Mouse (Mus musculus) midbrain, postnatal 0 days (tissue): ENCODE data around the gene Bhmt. TPM values are rescaled to one million over a fixed set of nuclear protein-coding genes. Genes with fewer than 3 reads are reported as not detected.
A peak's percentile ranks its signal among the peaks of the same experiment; 100 is the strongest.

Source experiments
- ATAC-seq: fragments of 200-750 bp; cut with Nextera tagmentation; 2 replicates; pipeline ENCODE4 v1.8.0; 2017; ENCODE audit warnings: moderate number of reproducible peaks, mild to moderate bottlenecking, moderate TSS enrichment, moderate library complexity; ENCODE audit not compliant: low FRiP score
- DNase-seq: peaks from one replicate; pipeline ENCODE4 v3.0.0-alpha.2; 2015; ENCODE audit warnings: low spot score
- H3K27ac ChIP-seq: fragments of 300-500 bp; sonication (generic); 2 replicates; pipeline ENCODE4 v1.5.1; 2014; ENCODE audit warnings: low read depth, mild to moderate bottlenecking, low read length, mixed read lengths
- H3K27me3 ChIP-seq: fragments of 300-500 bp; sonication (generic); 2 replicates; pipeline ENCODE4 v1.6.1; 2014; ENCODE audit warnings: low read length, control low read depth, mixed read lengths; ENCODE audit not compliant: insufficient read depth
- H3K36me3 ChIP-seq: fragments of 300-500 bp; sonication (generic); 2 replicates; pipeline ENCODE4 v1.6.1; 2014; ENCODE audit warnings: low read length, control low read depth, mixed read lengths; ENCODE audit not compliant: insufficient read depth
- H3K4me1 ChIP-seq: fragments of 300-500 bp; sonication (generic); 2 replicates; pipeline ENCODE4 v1.6.1; 2014; ENCODE audit warnings: mild to moderate bottlenecking, control low read depth, antibody characterized with exemption, low read length, mixed read lengths; ENCODE audit not compliant: insufficient read depth
- H3K4me2 ChIP-seq: fragments of 300-500 bp; sonication (generic); 2 replicates; pipeline ENCODE4 v1.6.1; 2014; ENCODE audit warnings: low read depth, mild to moderate bottlenecking, low read length, mixed read lengths; ENCODE audit not compliant: poor library complexity, severe bottlenecking
- H3K4me3 ChIP-seq: fragments of 300-500 bp; sonication (generic); 2 replicates; pipeline ENCODE4 v1.5.1; 2014; ENCODE audit warnings: low read depth, mild to moderate bottlenecking, low read length, moderate library complexity
- H3K9ac ChIP-seq: fragments of 300-500 bp; sonication (generic); replicated peaks from 2 replicates; pipeline ENCODE4 v1.6.1; 2014; ENCODE audit warnings: mild to moderate bottlenecking, low read length, moderate library complexity, mixed read lengths; ENCODE audit not compliant: poor library complexity, severe bottlenecking
- H3K9me3 ChIP-seq: fragments of 300-500 bp; sonication (generic); 2 replicates; pipeline ENCODE4 v1.6.1; 2016; ENCODE audit warnings: low read length, control low read depth
- CTCF ChIP-seq: IDR thresholded peaks from 2 replicates; pipeline ENCODE4 v1.5.1; 2016; ENCODE audit warnings: antibody characterized with exemption, mild to moderate bottlenecking
- WGBS: fragments of 180-500 bp; shearing (Covaris S2); extraction: QIAGEN DNeasy Blood & Tissue Kit; methylation state at CpG from one replicate; pipeline ENCODE4 v1.1.7; 2014; 5-methylcytosine and 5-hydroxymethylcytosine counted together
- polyA plus RNA-seq: library from polyadenylated mRNA; unstranded; fragments of >200 nt; fragmentation: Nextera tagmentation; extraction: Ambion mirVana; gene quantifications from 2 replicates; pipeline ENCODE4 v1.2.1, GENCODE M21; 2015
- total RNA-seq: library from RNA; depleted of rRNA; stranded (reverse); fragments of >200 nt; gene quantifications from 2 replicates; pipeline ENCODE4 v1.2.3, GENCODE M21; 2014

The Bhmt gene
- total and polyA plus RNA-seq, 2 experiments from 2014 or later: 0.16 TPM; not detected in 1

GRCm38 (mm10) chr13:93639636-93640035 lies 1.9 kb upstream of the Bhmt start:
- H3K9ac ChIP-seq: no peak overlapping the region
- 61% methylated on average over 4 of the region's 4 CpGs for WGBS
- H3K9me3 ChIP-seq: no peaks in the 10 kb centered on the region
- no peaks in the 10 kb centered on the region for H3K27me3 ChIP-seq
- H3K36me3 ChIP-seq: no peaks in the 10 kb centered on the region
- H3K4me2 ChIP-seq: no peak overlapping the region
- H3K4me3 ChIP-seq: no peak overlapping the region
- no peaks in the 10 kb centered on the region for H3K4me1 ChIP-seq
- DNase-seq (no peak), ATAC-seq (no peak)
- no peak for TF ChIP-seq CTCF
- H3K27ac ChIP-seq: no peak overlapping the region

DNA sequence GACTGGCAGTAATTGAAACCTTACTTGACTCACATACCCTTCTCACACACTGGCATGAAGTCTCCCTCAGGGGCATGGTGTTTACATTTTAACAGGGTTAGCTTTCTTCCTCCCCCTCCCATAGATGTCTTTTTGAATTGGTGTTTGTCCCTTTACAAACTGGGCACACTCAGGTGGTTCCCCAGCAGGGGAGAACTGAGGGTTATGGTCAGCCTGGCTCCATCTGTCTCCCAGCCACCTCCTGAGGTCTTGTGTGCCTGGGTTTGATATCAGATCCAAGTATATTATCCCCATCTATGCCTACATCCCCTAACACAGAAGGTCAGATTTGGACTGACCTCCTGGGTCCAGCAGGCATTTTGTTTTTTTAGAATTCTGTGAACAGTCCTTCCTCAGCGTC lies 1.2 kb downstream of the Bhmt start:
- no peaks in the 10 kb centered on the region for H3K9me3 ChIP-seq
- 79% methylated on average over 1 of the region's 1 CpGs for WGBS
- no peak for DNase-seq
- no peak overlapping the region for H3K9ac ChIP-seq
- ATAC-seq: no peak
- H3K4me2 ChIP-seq: no peak overlapping the region
- no peaks in the 10 kb centered on the region for H3K4me1 ChIP-seq
- no peak overlapping the region for H3K4me3 ChIP-seq
- no peak for TF ChIP-seq CTCF
- no peak overlapping the region for H3K27ac ChIP-seq
- H3K27me3 ChIP-seq: no peaks in the 10 kb centered on the region
- H3K36me3 ChIP-seq: no peaks in the 10 kb centered on the region

GRCm38 (mm10) chr13:93632927-93633326 lies 4.8 kb downstream of the Bhmt start:
- H3K4me3 ChIP-seq: no peak overlapping the region
- no peak for DNase-seq
- TF ChIP-seq CTCF: no peak
- no peak overlapping the region for H3K27ac ChIP-seq
- WGBS: 91% methylated on average over 5 of the region's 5 CpGs
- H3K9ac ChIP-seq: no peak overlapping the region
- no peak overlapping the region for H3K4me2 ChIP-seq
- ATAC-seq: no peak
- H3K4me1 ChIP-seq: no peaks in the 10 kb centered on the region
- H3K9me3 ChIP-seq: no peaks in the 10 kb centered on the region
- H3K27me3 ChIP-seq: no peaks in the 10 kb centered on the region
- no peaks in the 10 kb centered on the region for H3K36me3 ChIP-seq

DNA sequence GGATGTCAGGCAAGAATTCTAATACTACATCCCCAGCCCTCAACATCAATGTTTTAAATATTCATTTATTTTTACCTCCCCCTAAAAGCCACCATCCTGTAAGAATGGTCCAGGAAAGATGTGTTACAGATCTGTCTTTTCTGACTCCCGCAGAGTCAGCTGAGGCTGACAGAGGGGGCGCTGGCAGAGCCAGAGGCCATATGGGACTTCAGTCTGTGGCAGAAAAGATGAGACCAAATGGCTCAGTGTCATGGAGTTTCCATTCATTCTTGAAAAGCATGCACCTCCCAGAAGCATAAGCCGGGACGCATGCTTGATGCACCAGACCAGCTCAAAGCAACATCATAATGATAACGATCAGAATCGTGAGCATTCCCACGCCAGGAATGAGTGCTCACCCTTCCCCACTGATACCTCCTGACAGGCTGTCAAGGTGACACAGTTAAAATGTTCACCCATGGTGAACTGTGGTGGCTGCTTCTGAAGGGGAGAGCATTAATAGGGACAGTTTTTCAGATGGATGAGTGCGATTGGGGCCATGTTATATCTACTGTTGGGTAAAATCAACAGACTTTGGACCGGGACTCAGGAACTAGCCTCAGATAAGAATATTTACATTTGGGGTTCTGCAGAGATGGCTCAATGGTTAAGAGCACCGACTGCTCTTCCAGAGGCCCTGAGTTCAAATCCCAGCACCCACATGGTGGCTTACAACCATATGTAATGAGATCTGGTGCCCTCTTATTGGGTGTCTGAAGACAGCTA lies 6.6 kb downstream of the Bhmt start:
- Histone ChIP-seq H3K27ac (no peak overlapping the region), H3K9ac (no peak overlapping the region), H3K36me3 (no peaks in the 10 kb centered on the region), H3K4me2 (no peak overlapping the region), H3K27me3 (no peaks in the 10 kb centered on the region), H3K9me3 (no peaks in the 10 kb centered on the region), H3K4me3 (no peak overlapping the region), H3K4me1 (no peaks in the 10 kb centered on the region)
- WGBS: 82% methylated on average over 10 of the region's 10 CpGs
- ATAC-seq (no peak), DNase-seq (peak; percentile 41)
- no peak for TF ChIP-seq CTCF

GRCm38 (mm10) chr13:93628861-93629260 lies 8.9 kb downstream of the Bhmt start:
- ATAC-seq: no peak
- Histone ChIP-seq H3K27ac (no peak overlapping the region), H3K36me3 (no peaks in the 10 kb centered on the region), H3K27me3 (no peaks in the 10 kb centered on the region), H3K4me3 (no peak overlapping the region), H3K4me2 (no peak overlapping the region), H3K9ac (no peak overlapping the region), H3K4me1 (no peaks in the 10 kb centered on the region), H3K9me3 (no peaks in the 10 kb centered on the region)
- whole genome bisulfite sequencing: 15% methylated on average over 6 of the region's 6 CpGs
- no peak for TF ChIP-seq CTCF
- no peak for DNase-seq

DNA sequence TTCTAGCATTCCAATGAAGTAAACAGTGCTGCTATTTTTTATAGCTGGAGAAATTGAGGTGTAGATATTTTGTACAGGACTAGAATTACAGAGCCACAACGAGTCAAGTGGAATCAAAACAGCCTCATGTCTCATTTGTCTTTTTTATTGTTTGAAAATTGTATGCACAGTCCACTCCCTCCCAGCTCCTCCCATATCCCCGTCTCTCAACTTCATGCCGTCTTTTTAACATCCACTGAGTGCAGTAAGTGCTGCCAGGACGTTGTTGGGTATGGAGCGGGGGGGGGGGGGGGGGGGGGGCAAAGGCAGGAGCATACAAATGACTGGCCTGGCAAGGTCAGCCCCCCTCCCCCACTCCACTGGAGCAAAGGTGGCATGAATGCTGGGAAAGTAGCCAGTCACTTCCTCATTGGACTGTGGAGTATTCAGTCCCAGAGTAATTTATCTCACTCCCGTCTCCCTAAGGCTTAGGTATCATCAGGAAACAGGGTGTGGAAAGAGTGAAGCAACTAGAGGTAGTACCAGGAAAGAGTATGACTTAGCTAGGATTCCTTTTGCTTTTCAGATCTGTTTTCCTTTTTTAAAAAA lies 23.3 kb downstream of the Bhmt start:
- TF ChIP-seq CTCF: no peak
- no peaks in the 10 kb centered on the region for H3K9me3 ChIP-seq
- WGBS: 45% methylated on average over 5 of the region's 6 CpGs
- no peak overlapping the region for H3K4me3 ChIP-seq
- H3K27me3 ChIP-seq: no peaks in the 10 kb centered on the region
- no peaks in the 10 kb centered on the region for H3K4me1 ChIP-seq
- DNase-seq: no peak
- no peak overlapping the region for H3K4me2 ChIP-seq
- H3K36me3 ChIP-seq: no peaks in the 10 kb centered on the region
- H3K9ac ChIP-seq: no peak overlapping the region
- H3K27ac ChIP-seq: no peak overlapping the region
- ATAC-seq: no peak
